Mouse (Mus musculus) kidney, adult 2 months (tissue): ENCODE data around the gene Cradd.

Experiments
- CTCF ChIP-seq: fragments of 200-500 bp; conservative IDR thresholded peaks from 2 replicates; pipeline ENCODE4 v1.5.1; 2011; ENCODE audit warnings: low read depth, mild to moderate bottlenecking, control low read depth, low read length, moderate library complexity, mixed read lengths; ENCODE audit not compliant: insufficient read depth, insufficient read length
- POLR2A ChIP-seq: fragments of 200-500 bp; IDR thresholded peaks from one replicate; pipeline ENCODE4 v1.6.1; 2011; ENCODE audit warnings: low read depth, low read length, control low read depth

- TF ChIP-seq CTCF (peak; percentile 29; the same call in 1 of the 2 replicates), POLR2A (no peak)
Measured at GRCm38 (mm10) chr10:95147136-95147901, 176.6 kb downstream of the Cradd start.
